Mouse (Mus musculus) embryonic facial prominence, embryonic 11.5 days (tissue): ENCODE measurements around the gene Fam104a. TPM values are rescaled to one million over a fixed set of nuclear protein-coding genes. Genes with fewer than 3 reads are reported as not detected.
A peak's percentile ranks its signal among the peaks of the same experiment; 100 is the strongest.

Source experiments
- ATAC-seq: fragments of 200-750 bp; cut with Nextera tagmentation; replicated peaks from 2 replicates; pipeline ENCODE4 v1.8.0; 2017; ENCODE audit warnings: low read depth; ENCODE audit not compliant: insufficient number of reproducible peaks, low FRiP score, low TSS enrichment
- DNase-seq: peaks from one replicate; pipeline ENCODE4 v3.0.0-alpha.2; 2015; ENCODE audit warnings: low spot score
- H3K27ac ChIP-seq: fragments of 300-500 bp; sonication (generic); replicated peaks from 2 replicates; pipeline ENCODE4 v1.5.1; 2014; ENCODE audit warnings: mild to moderate bottlenecking, low read depth, low read length, control low read depth
- H3K27me3 ChIP-seq: fragments of 300-500 bp; sonication (generic); 2 replicates; pipeline ENCODE4 v1.6.1; 2014; ENCODE audit warnings: mild to moderate bottlenecking, low read length, moderate library complexity, mixed read lengths; ENCODE audit not compliant: control insufficient read depth, insufficient read depth
- H3K36me3 ChIP-seq: fragments of 300-500 bp; sonication (generic); replicated peaks from 2 replicates; pipeline ENCODE4 v1.6.1; 2014; ENCODE audit warnings: low read depth, mild to moderate bottlenecking, low read length, moderate library complexity, mixed read lengths; ENCODE audit not compliant: control insufficient read depth, insufficient read depth
- H3K4me1 ChIP-seq: fragments of 300-500 bp; sonication (generic); 2 replicates; pipeline ENCODE4 v1.6.1; 2014; ENCODE audit warnings: low read length, mixed read lengths; ENCODE audit not compliant: control insufficient read depth, insufficient read depth
- H3K4me2 ChIP-seq: fragments of 300-500 bp; sonication (generic); 2 replicates; pipeline ENCODE4 v1.6.1; 2014; ENCODE audit warnings: low read depth, mild to moderate bottlenecking, control low read depth, low read length, moderate library complexity
- H3K4me3 ChIP-seq: fragments of 300-500 bp; sonication (generic); 2 replicates; pipeline ENCODE4 v1.5.1; 2014; ENCODE audit warnings: low read depth, low read length, control low read depth
- H3K9ac ChIP-seq: fragments of 300-500 bp; sonication (generic); replicated peaks from 2 replicates; pipeline ENCODE4 v1.6.1; 2014; ENCODE audit warnings: mild to moderate bottlenecking, control low read depth, low read length
- H3K9me3 ChIP-seq: fragments of 300-500 bp; sonication (generic); replicated peaks from 2 replicates; pipeline ENCODE4 v1.6.1; 2016; ENCODE audit warnings: mild to moderate bottlenecking, low read length, inconsistent platforms, mixed read lengths; ENCODE audit not compliant: control insufficient read depth
- WGBS: fragments of 180-500 bp; shearing (Covaris S2); extraction: QIAGEN DNeasy Blood & Tissue Kit; methylation state at CpG from one replicate; pipeline ENCODE4 v1.1.7; 2014; 5-methylcytosine and 5-hydroxymethylcytosine counted together
- polyA plus RNA-seq: library from polyadenylated mRNA; unstranded; fragments of >200 nt; fragmentation: Nextera tagmentation; extraction: Ambion mirVana; gene quantifications from 2 replicates; pipeline ENCODE4 v1.2.1, GENCODE M21; 2014

The Fam104a gene
- polyA plus RNA-seq, 1 experiment from 2014 or later = 52.0 TPM

- Histone ChIP-seq H3K27me3 (no peaks in the 10 kb centered on the region), H3K4me1 (no peaks in the 10 kb centered on the region), H3K27ac (no peak overlapping the region), H3K9me3 (no peaks in the 10 kb centered on the region), H3K36me3 (no peaks in the 10 kb centered on the region), H3K9ac (no peak overlapping the region), H3K4me3 (no peak overlapping the region), H3K4me2 (no peak overlapping the region)
- ATAC-seq (no peak), DNase-seq (no peak)
- 62% methylated on average over 10 of the region's 10 CpGs for WGBS
Measured at GRCm38 (mm10) chr11:113634699-113635121, 49.2 kb downstream of the Fam104a start.

GRCm38 (mm10) chr11:113633398-113633797 lies 50.6 kb downstream of the Fam104a start:
- Histone ChIP-seq H3K9ac (no peak overlapping the region), H3K27ac (no peak overlapping the region), H3K9me3 (no peaks in the 10 kb centered on the region), H3K4me3 (no peak overlapping the region), H3K36me3 (no peaks in the 10 kb centered on the region), H3K27me3 (no peaks in the 10 kb centered on the region), H3K4me1 (no peaks in the 10 kb centered on the region), H3K4me2 (no peak overlapping the region)
- DNase-seq (no peak), ATAC-seq (no peak)
- WGBS = 89% methylated on average over 5 of the region's 5 CpGs

- Histone ChIP-seq H3K4me2 (no peak overlapping the region), H3K4me3 (no peak overlapping the region), H3K27me3 (no peaks in the 10 kb centered on the region), H3K36me3 (no peaks in the 10 kb centered on the region), H3K4me1 (no peaks in the 10 kb centered on the region), H3K9me3 (no peaks in the 10 kb centered on the region), H3K27ac (no peak overlapping the region), H3K9ac (no peak overlapping the region)
- 71% methylated on average over 7 of the region's 7 CpGs for WGBS
- ATAC-seq = no peak
- no peak for DNase-seq
Measured at GRCm38 (mm10) chr11:113632303-113632702, 51.7 kb downstream of the Fam104a start.

- ATAC-seq (no peak), DNase-seq (no peak)
- Histone ChIP-seq H3K27me3 (no peaks in the 10 kb centered on the region), H3K9me3 (no peaks in the 10 kb centered on the region), H3K4me1 (no peaks in the 10 kb centered on the region), H3K4me2 (no peak overlapping the region), H3K36me3 (no peaks in the 10 kb centered on the region), H3K27ac (no peak overlapping the region), H3K4me3 (no peak overlapping the region), H3K9ac (no peak overlapping the region)
- 88% methylated on average over 8 of the region's 8 CpGs for WGBS
Measured at GRCm38 (mm10) chr11:113631862-113632261, 52.1 kb downstream of the Fam104a start.

GRCm38 (mm10) chr11:113631302-113631701 lies 52.7 kb downstream of the Fam104a start:
- WGBS = 88% methylated on average over 8 of the region's 8 CpGs
- H3K9ac ChIP-seq = no peak overlapping the region
- H3K4me1 ChIP-seq = no peaks in the 10 kb centered on the region
- no peak overlapping the region for H3K4me3 ChIP-seq
- DNase-seq (no peak), ATAC-seq (no peak)
- no peak overlapping the region for H3K4me2 ChIP-seq
- no peaks in the 10 kb centered on the region for H3K9me3 ChIP-seq
- H3K27ac ChIP-seq = no peak overlapping the region
- H3K36me3 ChIP-seq = no peaks in the 10 kb centered on the region
- no peaks in the 10 kb centered on the region for H3K27me3 ChIP-seq

- WGBS = 58% methylated on average over 7 of the region's 7 CpGs
- Histone ChIP-seq H3K4me1 (no peaks in the 10 kb centered on the region), H3K4me2 (no peak overlapping the region), H3K27ac (no peak overlapping the region), H3K27me3 (no peaks in the 10 kb centered on the region), H3K9me3 (no peaks in the 10 kb centered on the region), H3K36me3 (no peaks in the 10 kb centered on the region), H3K9ac (no peak overlapping the region), H3K4me3 (no peak overlapping the region)
- ATAC-seq = no peak
- peak; percentile 41 for DNase-seq
Measured at GRCm38 (mm10) chr11:113630642-113631041, 53.3 kb downstream of the Fam104a start.

GRCm38 (mm10) chr11:113627785-113628184 lies 56.2 kb downstream of the Fam104a start:
- no peak overlapping the region for H3K9ac ChIP-seq
- H3K9me3 ChIP-seq = no peaks in the 10 kb centered on the region
- H3K4me1 ChIP-seq = no peaks in the 10 kb centered on the region
- no peak overlapping the region for H3K27ac ChIP-seq
- H3K36me3 ChIP-seq = no peaks in the 10 kb centered on the region
- DNase-seq (no peak), ATAC-seq (no peak)
- H3K27me3 ChIP-seq = no peaks in the 10 kb centered on the region
- no peak overlapping the region for H3K4me3 ChIP-seq
- no peak overlapping the region for H3K4me2 ChIP-seq
- 51% methylated on average over 4 of the region's 4 CpGs for WGBS

- Histone ChIP-seq H3K4me2 (no peak overlapping the region), H3K4me3 (no peak overlapping the region), H3K9ac (no peak overlapping the region), H3K9me3 (no peaks in the 10 kb centered on the region), H3K4me1 (no peaks in the 10 kb centered on the region), H3K27ac (no peak overlapping the region), H3K36me3 (no peaks in the 10 kb centered on the region), H3K27me3 (peaks cover 6% of the 10 kb centered on the region)
- WGBS = 93% methylated on average over 18 of the region's 18 CpGs
- DNase-seq = no peak
- ATAC-seq = no peak
Measured at GRCm38 (mm10) chr11:113625437-113625836, 58.5 kb downstream of the Fam104a start.
